ENCODE assay signal across 8 mouse cellular contexts in the genomic region with DNA sequence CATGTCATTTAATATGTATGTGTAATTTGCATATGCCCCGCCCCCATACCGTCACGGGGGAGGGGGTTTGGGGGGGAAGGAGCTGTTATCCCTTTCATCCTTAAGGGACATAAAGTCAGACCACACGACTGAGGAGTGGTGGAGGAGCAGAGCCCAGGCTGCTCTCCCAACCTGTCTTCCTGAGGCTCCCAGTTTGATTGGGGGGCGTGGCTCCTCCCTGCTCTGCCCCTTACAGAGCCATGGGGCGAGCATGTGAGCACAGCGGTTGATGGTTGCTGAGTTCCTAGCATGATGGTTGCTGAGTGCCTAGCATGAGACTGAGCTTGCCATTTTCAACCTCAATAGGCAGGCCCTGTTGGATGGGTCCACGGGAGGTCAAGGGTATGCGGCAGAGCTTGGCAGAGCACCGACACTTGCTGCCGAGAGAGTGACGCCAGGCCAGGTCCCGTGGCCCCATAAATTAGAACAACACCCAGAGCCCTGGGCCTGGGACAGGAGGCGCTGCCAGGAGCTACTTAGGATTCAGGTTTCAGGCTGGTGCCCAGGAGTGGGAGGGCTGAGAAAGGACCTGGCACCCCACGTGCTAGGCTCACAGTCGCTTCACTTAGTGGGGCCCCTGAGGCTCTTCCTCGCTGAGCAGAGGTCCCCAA. TPM values are rescaled to one million over a fixed set of nuclear protein-coding genes. Genes with fewer than 3 reads are reported as not detected.
DNase-seq lines count a peak whose midpoint lies in the region; ATAC-seq lines count a peak whose summit lies in the region.

No protein-coding gene starts in this region.

- H3K36me3 ChIP-seq in megakaryocyte, embryonic 14.5 days (replicated peaks; ENCODE audit: low read length): no peaks in the 10 kb centered on the region
- no peaks in the 10 kb centered on the region for H3K36me3 ChIP-seq in liver, embryonic 11.5 days (ENCODE audit: control insufficient read depth, insufficient read depth, low read length)
- no peaks in the 10 kb centered on the region for H3K36me3 ChIP-seq in midbrain, embryonic 16.5 days (ENCODE audit: control insufficient read depth, insufficient read depth, low read length)

- H3K4me3 ChIP-seq in megakaryocyte, embryonic 14.5 days (replicated peaks): peak overlapping the region; percentile 87
- H3K4me3 ChIP-seq in liver, embryonic 11.5 days (ENCODE audit: low read depth, low read length): no peak overlapping the region
- H3K4me3 ChIP-seq in midbrain, embryonic 16.5 days (ENCODE audit: low read depth, low read length): no peak overlapping the region

- H3K27ac ChIP-seq in liver, embryonic 11.5 days (ENCODE audit: low read depth, low read length): no peak overlapping the region
- H3K27ac ChIP-seq in midbrain, embryonic 16.5 days (ENCODE audit: low read length): no peak overlapping the region

- peak; percentile 60 to 82 for DNase-seq in adrenal gland, postnatal 36 days
- DNase-seq in heart, postnatal 36 days: peak; percentile 21 to 34
- DNase-seq in liver, embryonic 11.5 days (ENCODE audit: low spot score): no peak
- no peak for DNase-seq in urinary bladder, adult 18-20 months (ENCODE audit: low spot score in 2 of 2)
- DNase-seq in ovary, adult 18-20 months (ENCODE audit: low spot score): no peak

- H3K4me1 ChIP-seq in megakaryocyte, embryonic 14.5 days: peaks cover 42% of the 10 kb centered on the region
- 0 out of 2 replicates have a peak, but pooled peaks cover 7% of the 10 kb centered on the region for H3K4me1 ChIP-seq in liver, embryonic 11.5 days (replicated peaks; ENCODE audit: control insufficient read depth, insufficient read depth, low read length)
- peaks cover 5% of the 10 kb centered on the region; the same call in 1 of the 2 replicates for H3K4me1 ChIP-seq in midbrain, embryonic 16.5 days (ENCODE audit: control insufficient read depth, insufficient read depth, low read length)

- H3K4me2 ChIP-seq in liver, embryonic 11.5 days: peak overlapping the region; percentile 42
- H3K4me2 ChIP-seq in midbrain, embryonic 16.5 days (ENCODE audit: low read length): no peak overlapping the region

- intact Hi-C loops in heart, postnatal 36 days (cut with DNase I): no loop called here

- H3K9ac ChIP-seq in liver, embryonic 11.5 days (ENCODE audit: low read depth, low read length): no peak overlapping the region
- H3K9ac ChIP-seq in midbrain, embryonic 16.5 days (ENCODE audit: low read depth, low read length): no peak overlapping the region

- H3K27me3 ChIP-seq in megakaryocyte, embryonic 14.5 days (replicated peaks): peaks cover 64% of the 10 kb centered on the region
- H3K27me3 ChIP-seq in liver, embryonic 11.5 days (replicated peaks; ENCODE audit: control insufficient read depth, insufficient read depth, low read length): peaks cover 20% of the 10 kb centered on the region; the same call in 1 of the 2 replicates
- H3K27me3 ChIP-seq in midbrain, embryonic 16.5 days (ENCODE audit: control insufficient read depth, insufficient read depth, low read depth, low read length): peaks cover 9% of the 10 kb centered on the region

- ATAC-seq in megakaryocyte, adult 5-6 weeks (ENCODE audit: poor library complexity, severe bottlenecking): no peak
- ATAC-seq in liver, embryonic 11.5 days (replicated peaks; ENCODE audit: low FRiP score): no peak
- ATAC-seq in midbrain, embryonic 16.5 days: no peak

- WGBS in liver, embryonic 11.5 days: 32% methylated on average over 17 of the region's 17 CpGs
- WGBS in midbrain, embryonic 16.5 days: 40% methylated on average over 17 of the region's 17 CpGs

- H3K9me3 ChIP-seq in megakaryocyte, embryonic 14.5 days: no peaks in the 10 kb centered on the region
- no peaks in the 10 kb centered on the region for H3K9me3 ChIP-seq in liver, embryonic 11.5 days (ENCODE audit: control insufficient read depth, low read length)
- H3K9me3 ChIP-seq in midbrain, embryonic 16.5 days (replicated peaks; ENCODE audit: control insufficient read depth, low read length, poor library complexity, severe bottlenecking): no peaks in the 10 kb centered on the region

RNA-seq across cellular contexts. Expression of gene Padi2, which starts 4.6 kb away (rescaled TPM):
- polyA plus RNA-seq in megakaryocyte, embryonic 14.5 days (2012; ENCODE audit: insufficient read depth, low replicate concordance): 3.3 and 3.8 TPM in 2 replicates
- 53.2 and 54.0 TPM in 2 replicates for total RNA-seq in megakaryocyte, adult 5-6 weeks (2015)
- total RNA-seq in megakaryocyte, adult 5-6 weeks (2017): 53.5 and 56.7 TPM in 2 replicates
- total RNA-seq in adrenal gland, postnatal 36 days (2021): 10 to 100 TPM in 1 of 2 experiments, under 1 TPM in 1; 0.76 to 10.4 TPM
- total RNA-seq in heart, postnatal 36 days (2021): 1 to 10 TPM in 1 of 2 experiments, under 1 TPM in 1; 0.56 to 1.0 TPM
- 2.4 and 2.8 TPM in 2 replicates for polyA plus RNA-seq in liver, embryonic 11.5 days (2014; fragmentation: Nextera tagmentation; extraction: Ambion mirVana)
- 2.4 and 2.8 TPM in 2 replicates for polyA plus RNA-seq in midbrain, embryonic 16.5 days (2015; fragmentation: Nextera tagmentation; extraction: Ambion mirVana)

RNA-seq across cellular contexts. Expression of gene Sdhb, which starts 50.2 kb away (rescaled TPM):
- 129 and 181 TPM in 2 replicates for polyA plus RNA-seq in megakaryocyte, embryonic 14.5 days (2012; ENCODE audit: insufficient read depth, low replicate concordance)
- total RNA-seq in megakaryocyte, adult 5-6 weeks (2015): 182 and 183 TPM in 2 replicates
- 110 and 120 TPM in 2 replicates for total RNA-seq in megakaryocyte, adult 5-6 weeks (2017)
- 100 to 1,000 TPM; 418 to 498 TPM for total RNA-seq in adrenal gland, postnatal 36 days (2021)
- total RNA-seq in heart, postnatal 36 days (2021): 1,000 to 10,000 TPM; 1,261 to 1,268 TPM
- polyA plus RNA-seq in liver, embryonic 11.5 days (2014; fragmentation: Nextera tagmentation; extraction: Ambion mirVana): 339 and 355 TPM in 2 replicates
- polyA plus RNA-seq in midbrain, embryonic 16.5 days (2015; fragmentation: Nextera tagmentation; extraction: Ambion mirVana): 446 and 455 TPM in 2 replicates

Comparison
In these comparisons a context has a peak if more than half of its experiments do, and no peak if none do; other contexts are left out.
1. DNase-seq: peak in adrenal gland, postnatal 36 days (2 of 2) and heart, postnatal 36 days (2 of 2); none in liver, embryonic 11.5 days (single experiment), urinary bladder, adult 18-20 months (0 of 2) and ovary, adult 18-20 months (single experiment).
2. RNA of gene Padi2, which starts 4.6 kb away (total RNA-seq): 53.2 to 56.7 TPM in megakaryocyte, adult 5-6 weeks; 0.76 to 10.4 TPM in adrenal gland, postnatal 36 days and 0.56 to 1.0 TPM in heart, postnatal 36 days; every median in the first group is over 4 times any median in the second.